Mouse (Mus musculus) heart, embryonic 11.5 days (tissue): ENCODE data around the gene Stpg4. TPM values are rescaled to one million over a fixed set of nuclear protein-coding genes. Genes with fewer than 3 reads are reported as not detected.

Experiments used
- ATAC-seq: fragments of 200-750 bp; cut with Nextera tagmentation; replicated peaks from 2 replicates; pipeline ENCODE4 v1.8.0; 2017; ENCODE audit warnings: moderate library complexity; ENCODE audit not compliant: insufficient number of reproducible peaks, low FRiP score, low TSS enrichment
- H3K27ac ChIP-seq: fragments of 300-500 bp; sonication (generic); 2 replicates; pipeline ENCODE4 v1.5.1; 2014; ENCODE audit warnings: mild to moderate bottlenecking, low read depth, low read length
- H3K27me3 ChIP-seq: fragments of 300-500 bp; sonication (generic); 2 replicates; pipeline ENCODE4 v1.6.1; 2014; ENCODE audit warnings: mild to moderate bottlenecking, low read length, mixed read lengths; ENCODE audit not compliant: control insufficient read depth, insufficient read depth
- H3K36me3 ChIP-seq: fragments of 300-500 bp; sonication (generic); 2 replicates; pipeline ENCODE4 v1.6.1; 2014; ENCODE audit warnings: mild to moderate bottlenecking, low read length, moderate library complexity, mixed read lengths; ENCODE audit not compliant: control insufficient read depth, insufficient read depth
- H3K4me1 ChIP-seq: fragments of 300-500 bp; sonication (generic); 2 replicates; pipeline ENCODE4 v1.6.1; 2014; ENCODE audit warnings: low read length; ENCODE audit not compliant: control insufficient read depth, insufficient read depth
- H3K4me2 ChIP-seq: fragments of 300-500 bp; sonication (generic); 2 replicates; pipeline ENCODE4 v1.6.1; 2014; ENCODE audit warnings: mild to moderate bottlenecking, moderate library complexity
- H3K4me3 ChIP-seq: fragments of 300-500 bp; sonication (generic); 2 replicates; pipeline ENCODE4 v1.5.1; 2014; ENCODE audit warnings: low read depth, low read length
- H3K9ac ChIP-seq: fragments of 300-500 bp; sonication (generic); 2 replicates; pipeline ENCODE4 v1.6.1; 2014; ENCODE audit warnings: mild to moderate bottlenecking, low read depth, low read length, moderate library complexity
- H3K9me3 ChIP-seq: fragments of 300-500 bp; sonication (generic); replicated peaks from 2 replicates; pipeline ENCODE4 v1.6.1; 2016; ENCODE audit warnings: low read length; ENCODE audit not compliant: control insufficient read depth
- WGBS: fragments of 180-500 bp; shearing (Covaris S2); extraction: QIAGEN DNeasy Blood & Tissue Kit; methylation state at CpG from one replicate; pipeline ENCODE4 v1.1.7; 2014; ENCODE audit not compliant: insufficient replicate concordance; 5-methylcytosine and 5-hydroxymethylcytosine counted together
- polyA plus RNA-seq: library from polyadenylated mRNA; unstranded; fragments of >200 nt; fragmentation: Nextera tagmentation; extraction: Ambion mirVana; gene quantifications from 2 replicates; pipeline ENCODE4 v1.2.1, GENCODE M21; 2014

Stpg4 gene
- polyA plus RNA-seq, 1 experiment from 2014 or later = not detected

GRCm38 (mm10) chr17:87403462-87403861 lies 24.1 kb downstream of the Stpg4 start:
- no peak for ATAC-seq
- Histone ChIP-seq H3K27ac (no peak overlapping the region), H3K4me1 (no peaks in the 10 kb centered on the region), H3K36me3 (no peaks in the 10 kb centered on the region), H3K9ac (no peak overlapping the region), H3K4me2 (no peak overlapping the region), H3K4me3 (no peak overlapping the region), H3K27me3 (no peaks in the 10 kb centered on the region), H3K9me3 (no peaks in the 10 kb centered on the region)
- 75% methylated on average over 4 of the region's 4 CpGs for WGBS

DNA sequence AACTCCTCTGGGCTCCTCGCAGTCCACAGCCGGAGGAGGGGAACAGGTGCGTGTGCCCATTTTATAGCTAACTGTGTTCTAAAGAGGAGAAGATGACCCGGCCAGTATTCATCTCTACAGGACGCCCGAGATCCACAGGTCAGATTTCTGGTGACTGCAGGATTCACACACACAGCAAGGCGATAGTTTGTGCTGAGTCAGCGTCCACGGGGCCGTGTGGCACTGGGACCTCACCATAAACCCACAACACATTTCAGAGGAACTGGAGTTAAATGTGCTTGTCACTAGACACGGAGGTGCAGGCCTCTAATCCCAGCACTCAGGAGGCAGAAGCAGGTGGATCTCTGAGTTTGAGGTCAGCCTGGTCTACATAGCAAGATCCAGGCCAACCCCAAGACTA lies 25.1 kb downstream of the Stpg4 start:
- 82% methylated on average over 11 of the region's 11 CpGs for WGBS
- Histone ChIP-seq H3K36me3 (no peaks in the 10 kb centered on the region), H3K27ac (no peak overlapping the region), H3K4me1 (no peaks in the 10 kb centered on the region), H3K27me3 (no peaks in the 10 kb centered on the region), H3K4me2 (no peak overlapping the region), H3K4me3 (no peak overlapping the region), H3K9me3 (no peaks in the 10 kb centered on the region), H3K9ac (no peak overlapping the region)
- ATAC-seq = no peak

DNA sequence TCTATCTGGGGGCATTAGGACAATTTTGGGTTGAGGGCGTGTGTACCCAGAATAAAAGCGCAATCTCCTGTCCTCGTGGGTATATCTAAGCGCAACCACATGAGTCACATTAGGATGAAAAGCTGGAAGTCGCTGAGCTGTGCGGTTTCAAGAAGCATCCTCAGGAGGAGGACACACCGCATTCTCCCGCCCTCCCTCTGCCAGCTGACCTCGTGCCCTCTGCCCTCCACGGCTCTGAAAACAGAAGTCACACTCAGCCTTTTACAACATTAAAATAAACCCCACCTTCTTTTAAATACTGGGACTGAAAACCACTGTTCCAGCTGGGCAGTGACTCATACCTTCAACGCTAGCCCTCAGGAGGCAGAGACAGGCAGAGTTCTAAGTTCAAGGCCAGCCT lies 30.5 kb downstream of the Stpg4 start:
- Histone ChIP-seq H3K4me2 (no peak overlapping the region), H3K4me1 (no peaks in the 10 kb centered on the region; the same call in 1 of the 2 replicates), H3K9me3 (no peaks in the 10 kb centered on the region), H3K27ac (no peak overlapping the region), H3K27me3 (no peaks in the 10 kb centered on the region), H3K4me3 (no peak overlapping the region), H3K36me3 (no peaks in the 10 kb centered on the region), H3K9ac (no peak overlapping the region)
- 79% methylated on average over 11 of the region's 11 CpGs for WGBS
- no peak for ATAC-seq

- Histone ChIP-seq H3K4me1 (no peaks in the 10 kb centered on the region; the same call in 1 of the 2 replicates), H3K9me3 (no peaks in the 10 kb centered on the region), H3K9ac (no peak overlapping the region), H3K27me3 (no peaks in the 10 kb centered on the region), H3K36me3 (no peaks in the 10 kb centered on the region), H3K4me2 (no peak overlapping the region), H3K27ac (no peak overlapping the region), H3K4me3 (no peak overlapping the region)
- no peak for ATAC-seq
- WGBS = 70% methylated on average over 7 of the region's 7 CpGs
Observed at GRCm38 (mm10) chr17:87391242-87391641, 36.3 kb downstream of the Stpg4 start.

- no peaks in the 10 kb centered on the region for H3K27me3 ChIP-seq
- no peaks in the 10 kb centered on the region for H3K36me3 ChIP-seq
- 26% methylated on average over 4 of the region's 5 CpGs for whole genome bisulfite sequencing
- ATAC-seq = no peak
- no peak overlapping the region for H3K27ac ChIP-seq
- H3K9ac ChIP-seq = no peak overlapping the region
- H3K4me1 ChIP-seq = no peaks in the 10 kb centered on the region
- no peak overlapping the region for H3K4me3 ChIP-seq
- no peak overlapping the region for H3K4me2 ChIP-seq
- H3K9me3 ChIP-seq = no peaks in the 10 kb centered on the region
Observed at GRCm38 (mm10) chr17:87387068-87387467, 40.5 kb downstream of the Stpg4 start.

- H3K27ac ChIP-seq = no peak overlapping the region
- H3K36me3 ChIP-seq = no peaks in the 10 kb centered on the region
- H3K4me2 ChIP-seq = no peak overlapping the region
- no peaks in the 10 kb centered on the region for H3K9me3 ChIP-seq
- H3K4me3 ChIP-seq = no peak overlapping the region
- no peaks in the 10 kb centered on the region for H3K27me3 ChIP-seq
- 71% methylated on average over 3 of the region's 3 CpGs for WGBS
- no peak for ATAC-seq
- no peaks in the 10 kb centered on the region for H3K4me1 ChIP-seq
- no peak overlapping the region for H3K9ac ChIP-seq
Observed at GRCm38 (mm10) chr17:87385835-87386234, 41.7 kb downstream of the Stpg4 start.

- Histone ChIP-seq H3K9ac (no peak overlapping the region), H3K4me2 (no peak overlapping the region), H3K36me3 (no peaks in the 10 kb centered on the region), H3K9me3 (no peaks in the 10 kb centered on the region), H3K27me3 (no peaks in the 10 kb centered on the region), H3K4me1 (peaks cover 30% of the 10 kb centered on the region), H3K4me3 (no peak overlapping the region), H3K27ac (no peak overlapping the region)
- WGBS = 90% methylated on average over 9 of the region's 9 CpGs
- ATAC-seq = no peak
Observed at GRCm38 (mm10) chr17:87380681-87381080, 46.9 kb downstream of the Stpg4 start.

DNA sequence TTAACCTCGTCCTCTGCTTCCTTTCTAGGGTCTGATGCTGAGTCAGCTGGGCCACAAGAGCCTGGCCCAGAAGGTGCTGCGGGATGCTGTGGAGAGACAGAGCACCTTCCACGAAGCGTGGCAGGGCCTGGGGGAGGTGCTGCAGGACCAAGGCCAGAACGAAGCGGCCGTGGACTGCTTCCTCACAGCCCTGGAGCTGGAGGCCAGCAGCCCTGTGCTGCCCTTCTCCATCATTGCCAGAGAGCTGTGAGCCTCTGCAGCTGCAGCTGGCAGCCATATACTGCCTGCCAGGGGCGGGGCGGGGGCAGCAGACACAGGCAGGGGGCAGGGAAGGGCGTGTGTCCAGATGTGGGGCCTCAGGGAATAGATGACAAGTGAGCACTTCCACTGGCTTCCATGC lies 47.7 kb downstream of the Stpg4 start:
- no peaks in the 10 kb centered on the region for H3K36me3 ChIP-seq
- no peak overlapping the region for H3K27ac ChIP-seq
- 0 out of 2 replicates have a peak overlapping the region, but pooled peaks have one; percentile 16 for H3K9ac ChIP-seq
- ATAC-seq = no peak
- no peak overlapping the region for H3K4me3 ChIP-seq
- H3K9me3 ChIP-seq = no peaks in the 10 kb centered on the region
- H3K4me1 ChIP-seq = peaks cover 31% of the 10 kb centered on the region
- WGBS = 46% methylated on average over 8 of the region's 10 CpGs
- no peaks in the 10 kb centered on the region for H3K27me3 ChIP-seq
- H3K4me2 ChIP-seq = no peak overlapping the region

DNA sequence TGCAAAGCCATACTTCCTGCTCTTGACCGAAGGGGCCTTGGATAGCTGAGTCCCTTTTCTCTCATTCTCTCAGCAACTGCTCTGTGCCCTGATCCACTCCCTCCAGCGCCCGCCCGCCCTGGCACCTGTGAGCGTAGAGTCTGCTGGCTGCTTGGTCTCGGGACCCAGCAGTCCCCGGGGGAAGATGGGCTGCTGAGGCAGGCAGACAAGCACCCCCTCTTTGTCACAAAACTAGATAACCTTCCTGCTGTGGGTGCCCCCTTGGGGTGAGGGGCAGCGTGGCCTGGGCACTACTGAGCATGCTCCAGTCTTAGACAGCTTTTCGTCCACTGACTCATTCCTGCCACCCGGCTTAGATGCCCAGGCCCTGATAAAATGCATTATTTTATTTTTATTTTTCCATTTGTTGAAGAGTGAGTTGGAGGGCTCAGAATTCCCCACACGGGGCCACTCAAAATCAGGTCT lies 48.3 kb downstream of the Stpg4 start:
- peaks cover 31% of the 10 kb centered on the region for H3K4me1 ChIP-seq
- no peak overlapping the region for H3K9ac ChIP-seq
- 75% methylated on average over 11 of the region's 11 CpGs for WGBS
- no peaks in the 10 kb centered on the region for H3K9me3 ChIP-seq
- H3K27ac ChIP-seq = no peak overlapping the region
- no peak for ATAC-seq
- H3K36me3 ChIP-seq = no peaks in the 10 kb centered on the region
- no peak overlapping the region for H3K4me2 ChIP-seq
- no peaks in the 10 kb centered on the region for H3K27me3 ChIP-seq
- H3K4me3 ChIP-seq = no peak overlapping the region
